Mouse (Mus musculus): Measurements from ENCODE around the gene Vps26a.

GRCm38 (mm10) chr10:62420399-62420798, 66.2 kb downstream of the Vps26a start:
- no peak for TF ChIP-seq GATA1 (IDR thresholded peaks at IDR 0.05; ENCODE audit: low read length)
- no peak for TF ChIP-seq TAL1 (IDR thresholded peaks at IDR 0.05; ENCODE audit: low read length)
